Comparison of ENCODE assay signal across 13 mouse cellular contexts in genomic region chr7:128309776-128310175, GRCm38 (mm10). TPM values are rescaled to one million over a fixed set of nuclear protein-coding genes. Genes with fewer than 3 reads are reported as not detected.
A peak's percentile ranks its signal among the peaks of the same experiment; 100 is the strongest.
DNase-seq lines count a peak whose midpoint lies in the region; ATAC-seq and TF ChIP-seq lines count a peak whose summit lies in the region.
"Had no signal": no experiment of that assay in that cellular context is flagged by ENCODE, and none has a peak within 500 bp of the region (broad histone marks: within the 10 kb centered on the region; RNA-seq: fewer than 3 reads in every experiment).

No protein-coding gene starts in this region.

- DNase-seq in adrenal gland, postnatal 10 days, result peak; percentile 45
- DNase-seq in adrenal gland, adult 8-10 months, result no peak
- DNase-seq in heart, adult 2 months, result no peak
- DNase-seq in heart, postnatal 25 days (ENCODE audit: low spot score), result no peak
- no peak for DNase-seq in neural tube, embryonic 10.5 days (ENCODE audit: extremely low spot score, low spot score)
- no peak for DNase-seq in right cerebral cortex, postnatal 4 days
- DNase-seq: kidney, postnatal 25 days; layer of hippocampus, postnatal 36 days had no signal

- no peak for ATAC-seq in neural tube, embryonic 15.5 days (ENCODE audit: low FRiP score)
- ATAC-seq in megakaryocyte, adult 5-6 weeks (ENCODE audit: poor library complexity, severe bottlenecking), result no peak

- no peak for TF ChIP-seq POLR2A in heart, adult 2 months (IDR thresholded peaks at IDR 0.05; ENCODE audit: insufficient read depth, low read depth, low read length)

- no peaks in the 10 kb centered on the region for H3K9me3 ChIP-seq in neural tube, embryonic 15.5 days (replicated peaks)
- H3K9me3 ChIP-seq: hindbrain, embryonic 12.5 days; limb, embryonic 15.5 days had no signal

- TF ChIP-seq CTCF in heart, adult 2 months (IDR thresholded peaks at IDR 0.05), result no peak

- H3K4me3 ChIP-seq in heart, adult 2 months, result no peak overlapping the region
- no peak overlapping the region for H3K4me3 ChIP-seq in neural tube, embryonic 15.5 days (replicated peaks)
- H3K4me3 ChIP-seq: hindbrain, embryonic 12.5 days; limb, embryonic 15.5 days had no signal

- H3K79me2 ChIP-seq in heart, adult 2 months (replicated peaks; ENCODE audit: control insufficient read depth, insufficient read depth, low read length), result no peaks in the 10 kb centered on the region

- H3K4me1 ChIP-seq in heart, adult 2 months (ENCODE audit: control insufficient read depth, insufficient read depth, low read length), result peaks cover 10% of the 10 kb centered on the region
- H3K4me1 ChIP-seq in neural tube, embryonic 15.5 days, result 0 out of 2 replicates have a peak, but pooled peaks cover 7% of the 10 kb centered on the region
- H3K4me1 ChIP-seq: hindbrain, embryonic 12.5 days; limb, embryonic 15.5 days had no signal

- 61% methylated on average over 1 of the region's 1 CpGs for WGBS in heart, adult 2 months
- 70% methylated on average over 1 of the region's 1 CpGs for WGBS in neural tube, embryonic 15.5 days

- no peak for TF ChIP-seq EP300 in heart, adult 2 months (IDR thresholded peaks at IDR 0.05; ENCODE audit: insufficient read depth, low read depth, low read length)

- no peak overlapping the region for H3K9ac ChIP-seq in heart, adult 2 months (ENCODE audit: low read depth, low read length)
- H3K9ac ChIP-seq in neural tube, embryonic 15.5 days (replicated peaks), result no peak overlapping the region
- H3K9ac ChIP-seq: hindbrain, embryonic 12.5 days; limb, embryonic 15.5 days had no signal

- no peaks in the 10 kb centered on the region for H3K27me3 ChIP-seq in heart, adult 2 months (ENCODE audit: control insufficient read depth, insufficient read depth, low read length)
- no peaks in the 10 kb centered on the region for H3K27me3 ChIP-seq in neural tube, embryonic 15.5 days (replicated peaks)
- H3K27me3 ChIP-seq: hindbrain, embryonic 12.5 days; limb, embryonic 15.5 days had no signal

- no peaks in the 10 kb centered on the region for H3K36me3 ChIP-seq in heart, adult 2 months (ENCODE audit: control insufficient read depth, insufficient read depth, low read length)
- H3K36me3 ChIP-seq in neural tube, embryonic 15.5 days, result no peaks in the 10 kb centered on the region
- H3K36me3 ChIP-seq: hindbrain, embryonic 12.5 days; limb, embryonic 15.5 days had no signal

- intact Hi-C loops in heart, adult 2 months (cut with DNase I), result no loop called here
- intact Hi-C loops in heart, postnatal 25 days (cut with DNase I), result loop anchor here (10.0 kb wide), 1 partner anchor 395 kb away; no protein-coding TSS in a partner anchor

- peak overlapping the region; percentile 13 for H3K27ac ChIP-seq in heart, adult 2 months
- H3K27ac ChIP-seq in neural tube, embryonic 15.5 days (replicated peaks), result 0 out of 2 replicates have a peak overlapping the region, but pooled peaks have one; percentile 51
- H3K27ac ChIP-seq: hindbrain, embryonic 12.5 days; limb, embryonic 15.5 days had no signal

- no peak overlapping the region for H3K4me2 ChIP-seq in neural tube, embryonic 15.5 days
- H3K4me2 ChIP-seq: hindbrain, embryonic 12.5 days; limb, embryonic 15.5 days had no signal

RNA-seq across cellular contexts. Expression of gene BC017158, which starts 11.8 kb away (rescaled TPM):
- total RNA-seq in adrenal gland, postnatal 10 days (2021), result 10 to 100 TPM; 24.6 to 29.3 TPM
- total RNA-seq in adrenal gland, adult 8-10 months (2022), result 10 to 100 TPM; 33.0 to 64.0 (median 46.6) TPM
- total RNA-seq in heart, adult 2 months (2021), result 1 to 10 TPM; 6.2 to 6.5 TPM
- 12.1 and 12.7 TPM in 2 replicates for polyA plus RNA-seq in heart, adult 2 months (2012; rRNA removed)
- total RNA-seq in heart, postnatal 25 days (2021), result 1 to 10 TPM; 6.1 to 6.4 TPM
- polyA plus RNA-seq in neural tube, embryonic 15.5 days (2015; fragmentation: Nextera tagmentation; extraction: Ambion mirVana), result 22.7 and 25.7 TPM in 2 replicates
- total RNA-seq in megakaryocyte, adult 5-6 weeks (2015), result 12.7 and 19.7 TPM in 2 replicates
- 8.8 and 9.7 TPM in 2 replicates for total RNA-seq in megakaryocyte, adult 5-6 weeks (2017)

RNA-seq across cellular contexts. Expression of gene Slc5a2, which starts 44.3 kb away (rescaled TPM):
- under 1 TPM in 1 of 2 experiments, not detected in 1; 0.27 TPM for total RNA-seq in adrenal gland, postnatal 10 days (2021)
- total RNA-seq in adrenal gland, adult 8-10 months (2022), result not detected
- total RNA-seq in heart, adult 2 months (2021), result not detected
- 0.37 TPM in 1 of 2 replicates, not detected in the other for polyA plus RNA-seq in heart, adult 2 months (2012; rRNA removed)
- total RNA-seq in heart, postnatal 25 days (2021), result not detected
- 0.10 TPM in 1 of 2 replicates, not detected in the other for polyA plus RNA-seq in neural tube, embryonic 15.5 days (2015; fragmentation: Nextera tagmentation; extraction: Ambion mirVana)
- total RNA-seq in megakaryocyte, adult 5-6 weeks (2015), result 0.68 TPM in 1 of 2 replicates, not detected in the other
- total RNA-seq in megakaryocyte, adult 5-6 weeks (2017), result not detected in 2 replicates
- total RNA-seq: granulocyte monocyte progenitor cell, adult 5-6 weeks; layer of hippocampus, postnatal 36 days had no signal
- polyA plus RNA-seq: hindbrain, embryonic 12.5 days; limb, embryonic 15.5 days had no signal
